Mouse (Mus musculus): Measurements from ENCODE around the gene Dhdds. TPM values are rescaled to one million over a fixed set of nuclear protein-coding genes. Genes with fewer than 3 reads are reported as not detected.
A peak's percentile ranks its signal among the peaks of the same experiment; 100 is the strongest.

Gene Dhdds
- polyA plus RNA-seq, 1 experiment from 2014 or later: 23.1 TPM

GRCm38 (mm10) chr4:134025802-134026201 is 25.1 kb upstream of the Dhdds start:
- Histone ChIP-seq H3K4me2 (replicated peaks; ENCODE audit: low read depth) (no peak overlapping the region), H3K27me3 (ENCODE audit: control insufficient read depth, insufficient read depth, low read length) (no peaks in the 10 kb centered on the region), H3K27ac (replicated peaks) (no peak overlapping the region), H3K9ac (ENCODE audit: low read length) (no peak overlapping the region), H3K4me3 (ENCODE audit: low read depth, low read length) (no peak overlapping the region), H3K9me3 (ENCODE audit: control insufficient read depth, low read length) (no peaks in the 10 kb centered on the region), H3K36me3 (ENCODE audit: control insufficient read depth, insufficient read depth, low read length) (no peaks in the 10 kb centered on the region), H3K4me1 (replicated peaks; ENCODE audit: control insufficient read depth, insufficient read depth) (no peaks in the 10 kb centered on the region)
- DNase-seq (ENCODE audit: low spot score) (no peak), ATAC-seq (ENCODE audit: low FRiP score, low TSS enrichment) (no peak)
- WGBS: 53% methylated on average over 9 of the region's 9 CpGs
- TF ChIP-seq EP300 (optimal IDR thresholded peaks at IDR 0.05) (no peak), CTCF (IDR thresholded peaks at IDR 0.05; ENCODE audit: low read depth) (no peak)

DNA sequence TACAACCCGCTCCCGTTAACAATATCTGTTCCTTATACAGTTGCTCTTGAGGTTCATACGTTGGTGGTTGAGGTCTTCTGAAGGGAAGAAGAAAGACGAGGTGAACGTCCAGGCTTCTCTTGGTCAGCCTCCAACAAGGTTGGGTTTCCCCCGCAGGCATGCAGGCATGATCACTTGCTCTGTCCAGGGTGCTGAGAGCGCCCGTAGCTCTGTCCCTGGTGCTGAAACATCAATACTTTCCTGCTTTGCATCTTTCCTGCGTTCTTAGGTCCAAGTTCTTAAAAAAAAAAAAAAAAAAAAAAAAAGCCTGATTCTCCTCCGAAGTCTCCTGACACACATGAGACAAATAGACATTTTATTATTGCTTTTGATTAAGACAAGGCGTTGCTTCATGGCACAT is 19.9 kb upstream of the Dhdds start:
- DNase-seq (ENCODE audit: low spot score) (peak; percentile 86), ATAC-seq (ENCODE audit: low FRiP score, low TSS enrichment) (no peak; the same call in 1 of the 2 replicates)
- Histone ChIP-seq H3K9me3 (ENCODE audit: control insufficient read depth, low read length) (no peaks in the 10 kb centered on the region), H3K36me3 (ENCODE audit: control insufficient read depth, insufficient read depth, low read length) (no peaks in the 10 kb centered on the region), H3K27me3 (ENCODE audit: control insufficient read depth, insufficient read depth, low read length) (peaks cover 15% of the 10 kb centered on the region; the same call in 1 of the 2 replicates), H3K27ac (replicated peaks) (no peak overlapping the region), H3K4me3 (ENCODE audit: low read depth, low read length) (no peak overlapping the region), H3K9ac (ENCODE audit: low read length) (no peak overlapping the region), H3K4me1 (replicated peaks; ENCODE audit: control insufficient read depth, insufficient read depth) (no peaks in the 10 kb centered on the region), H3K4me2 (replicated peaks; ENCODE audit: low read depth) (no peak overlapping the region)
- WGBS: 2% methylated on average over 11 of the region's 11 CpGs
- TF ChIP-seq CTCF (IDR thresholded peaks at IDR 0.05; ENCODE audit: low read depth) (0 out of 2 replicates have a peak, but pooled peaks have one; percentile 5), EP300 (optimal IDR thresholded peaks at IDR 0.05) (no peak)

DNA sequence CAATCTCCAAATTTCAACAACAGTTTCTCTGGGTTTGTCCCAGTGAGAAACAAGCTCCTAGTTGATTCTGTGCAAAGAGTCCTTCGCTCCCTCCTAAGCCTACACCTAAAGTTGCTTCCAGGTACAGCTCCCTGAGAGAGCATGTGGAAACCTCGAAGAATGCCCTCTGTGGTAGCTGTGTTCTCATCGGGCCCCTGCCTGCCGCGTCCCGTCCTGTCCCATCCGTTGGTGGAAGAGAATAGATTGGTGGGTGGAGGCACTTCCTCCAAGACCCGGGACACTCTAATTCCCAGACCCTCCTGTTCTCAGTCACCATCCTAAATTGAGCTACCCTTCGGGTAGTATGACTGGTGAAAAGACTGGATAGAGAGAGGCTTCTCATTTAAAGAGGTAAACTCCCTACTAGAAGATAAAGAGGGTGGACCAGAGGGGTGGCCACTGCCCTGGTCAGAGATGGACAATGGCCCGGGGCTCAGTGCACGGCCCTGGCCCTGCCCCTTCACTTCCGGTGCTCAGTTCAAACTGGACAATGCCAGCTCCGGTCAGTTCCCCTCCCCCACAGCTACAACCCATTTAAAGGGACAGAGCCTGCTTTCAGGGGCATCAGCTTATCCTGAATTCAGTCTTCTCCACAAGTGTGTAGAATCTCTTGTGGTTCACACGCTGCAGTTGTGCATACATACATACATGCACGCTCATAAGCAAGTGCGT is 19.1 kb upstream of the Dhdds start:
- no peak overlapping the region for H3K4me2 ChIP-seq (replicated peaks; ENCODE audit: low read depth)
- no peak overlapping the region for H3K9ac ChIP-seq (ENCODE audit: low read length)
- no peaks in the 10 kb centered on the region for H3K36me3 ChIP-seq (ENCODE audit: control insufficient read depth, insufficient read depth, low read length)
- DNase-seq (ENCODE audit: low spot score): no peak
- ATAC-seq (ENCODE audit: low FRiP score, low TSS enrichment): no peak
- TF ChIP-seq CTCF (IDR thresholded peaks at IDR 0.05; ENCODE audit: low read depth) (no peak), EP300 (optimal IDR thresholded peaks at IDR 0.05) (no peak)
- no peak overlapping the region for H3K4me3 ChIP-seq (ENCODE audit: low read depth, low read length)
- WGBS: 3% methylated on average over 16 of the region's 16 CpGs
- no peak overlapping the region for H3K27ac ChIP-seq (replicated peaks)
- H3K4me1 ChIP-seq (replicated peaks; ENCODE audit: control insufficient read depth, insufficient read depth): no peaks in the 10 kb centered on the region
- no peaks in the 10 kb centered on the region for H3K9me3 ChIP-seq (ENCODE audit: control insufficient read depth, low read length)
- peaks cover 15% of the 10 kb centered on the region; the same call in 1 of the 2 replicates for H3K27me3 ChIP-seq (ENCODE audit: control insufficient read depth, insufficient read depth, low read length)

DNA sequence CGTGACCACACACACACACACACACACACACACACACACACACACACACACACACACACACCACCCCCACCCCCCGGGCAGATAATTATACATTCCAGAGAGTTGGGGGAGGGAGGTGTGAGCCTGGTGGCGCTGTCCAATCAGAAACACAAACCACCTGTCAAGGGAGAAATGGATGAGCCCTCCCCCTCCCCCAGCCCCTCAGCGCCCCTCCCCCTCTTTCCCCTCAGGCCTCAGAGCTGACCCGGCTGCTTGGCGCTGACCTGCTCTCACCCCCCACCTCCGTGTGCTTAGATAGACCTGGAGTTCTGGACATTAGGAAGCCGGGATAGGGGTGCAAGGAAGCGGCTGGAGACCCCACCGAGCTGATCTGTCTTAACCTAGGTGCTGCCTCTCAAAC is 18.5 kb upstream of the Dhdds start:
- no peak for ATAC-seq (ENCODE audit: low FRiP score, low TSS enrichment)
- Histone ChIP-seq H3K9ac (ENCODE audit: low read length) (no peak overlapping the region), H3K9me3 (ENCODE audit: control insufficient read depth, low read length) (no peaks in the 10 kb centered on the region), H3K36me3 (ENCODE audit: control insufficient read depth, insufficient read depth, low read length) (no peaks in the 10 kb centered on the region), H3K27me3 (ENCODE audit: control insufficient read depth, insufficient read depth, low read length) (peaks cover 15% of the 10 kb centered on the region; the same call in 1 of the 2 replicates), H3K4me3 (ENCODE audit: low read depth, low read length) (no peak overlapping the region), H3K4me1 (replicated peaks; ENCODE audit: control insufficient read depth, insufficient read depth) (no peaks in the 10 kb centered on the region), H3K27ac (replicated peaks) (no peak overlapping the region), H3K4me2 (replicated peaks; ENCODE audit: low read depth) (no peak overlapping the region)
- WGBS: 3% methylated on average over 8 of the region's 10 CpGs
- no peak for DNase-seq (ENCODE audit: low spot score)
- no peak for TF ChIP-seq CTCF (IDR thresholded peaks at IDR 0.05; ENCODE audit: low read depth)
- no peak for TF ChIP-seq EP300 (optimal IDR thresholded peaks at IDR 0.05)

GRCm38 (mm10) chr4:134018779-134019145 is 18.0 kb upstream of the Dhdds start, which contains the start of gene Lin28a:
Gene Lin28a, minus strand, starts transcription at chr4:134018841.
- TF ChIP-seq CTCF (IDR thresholded peaks at IDR 0.05; ENCODE audit: low read depth) (no peak), EP300 (optimal IDR thresholded peaks at IDR 0.05) (no peak)
- Histone ChIP-seq H3K27ac (replicated peaks) (no peak within 1 kb of the TSS), H3K4me1 (replicated peaks; ENCODE audit: control insufficient read depth, insufficient read depth) (no peaks in the 10 kb centered on the region), H3K4me2 (replicated peaks; ENCODE audit: low read depth) (no peak within 1 kb of the TSS), H3K9me3 (ENCODE audit: control insufficient read depth, low read length) (no peaks in the 10 kb centered on the region), H3K9ac (ENCODE audit: low read length) (no peak within 1 kb of the TSS), H3K4me3 (ENCODE audit: low read depth, low read length) (no peak within 1 kb of the TSS), H3K27me3 (ENCODE audit: control insufficient read depth, insufficient read depth, low read length) (peaks cover 15% of the 10 kb centered on the region; the same call in 1 of the 2 replicates), H3K36me3 (ENCODE audit: control insufficient read depth, insufficient read depth, low read length) (no peaks in the 10 kb centered on the region)
- DNase-seq (ENCODE audit: low spot score) (no peak), ATAC-seq (ENCODE audit: low FRiP score, low TSS enrichment) (no peak)
- WGBS: 0% methylated on average over 8 of the region's 9 CpGs

GRCm38 (mm10) chr4:134018038-134018778 is 17.5 kb upstream of the Dhdds start:
- Histone ChIP-seq H3K4me2 (replicated peaks; ENCODE audit: low read depth) (no peak overlapping the region), H3K27ac (replicated peaks) (no peak overlapping the region), H3K27me3 (ENCODE audit: control insufficient read depth, insufficient read depth, low read length) (peaks cover 15% of the 10 kb centered on the region; the same call in 1 of the 2 replicates), H3K36me3 (ENCODE audit: control insufficient read depth, insufficient read depth, low read length) (no peaks in the 10 kb centered on the region), H3K4me3 (ENCODE audit: low read depth, low read length) (no peak overlapping the region), H3K9ac (ENCODE audit: low read length) (no peak overlapping the region), H3K9me3 (ENCODE audit: control insufficient read depth, low read length) (no peaks in the 10 kb centered on the region), H3K4me1 (replicated peaks; ENCODE audit: control insufficient read depth, insufficient read depth) (no peaks in the 10 kb centered on the region)
- TF ChIP-seq EP300 (optimal IDR thresholded peaks at IDR 0.05) (no peak), CTCF (IDR thresholded peaks at IDR 0.05; ENCODE audit: low read depth) (no peak)
- DNase-seq (ENCODE audit: low spot score) (no peak), ATAC-seq (ENCODE audit: low FRiP score, low TSS enrichment) (no peak)
- WGBS: 1% methylated on average over 46 of the region's 46 CpGs

All from stomach, postnatal 0 days (tissue).